Mouse (Mus musculus) mouse embryonic stem cell (cell line): ENCODE data around the gene Wfdc1.

Source experiments
- in situ Hi-C, 2 experiments: fragments of 300-500 bp; cut with MboI; formaldehyde crosslinking; loops; 1 replicate in 1 of 2; 3 replicates in 1 of 2; pipeline ENCODE4 v1.14.3; 2019 to 2020; ENCODE audit warnings: low sequenced_read_pairs in 2 of 2, low pct_unique_long_range_greater_than_20kb in 1 of 2, mixed read lengths in 1 of 2; ENCODE audit not compliant: unreplicated experiment in 1 of 2

The Wfdc1 gene

GRCm38 (mm10) chr8:119635958-119636357 lies 30.2 kb upstream of the Wfdc1 start:
- in situ Hi-C loops: no loop called here

- in situ Hi-C loops: no loop called here
Observed at GRCm38 (mm10) chr8:119636766-119637165, 29.4 kb upstream of the Wfdc1 start.

DNA sequence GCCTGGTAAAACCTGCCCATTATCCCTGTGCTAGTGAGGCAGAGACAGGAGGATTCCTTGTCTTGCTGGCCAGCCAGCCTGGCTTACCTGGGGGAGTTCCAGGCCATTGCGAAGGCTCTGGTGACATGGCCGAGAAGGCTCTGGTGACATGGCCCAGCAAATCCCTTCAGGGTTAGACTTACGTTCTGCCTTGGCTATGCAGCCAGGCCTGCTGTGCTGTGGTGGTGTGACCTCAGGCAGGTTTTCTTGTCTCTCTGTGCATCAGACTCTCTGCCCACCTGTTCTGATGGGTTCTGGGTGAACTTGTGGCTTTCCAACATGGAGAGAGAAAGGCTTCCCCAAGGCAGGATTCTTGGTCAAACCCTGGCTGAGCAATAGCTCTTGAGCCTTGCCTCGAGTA lies 28.8 kb upstream of the Wfdc1 start:
- in situ Hi-C loops: no loop called here

GRCm38 (mm10) chr8:119638261-119638660 lies 27.9 kb upstream of the Wfdc1 start:
- in situ Hi-C loops: no loop called here

DNA sequence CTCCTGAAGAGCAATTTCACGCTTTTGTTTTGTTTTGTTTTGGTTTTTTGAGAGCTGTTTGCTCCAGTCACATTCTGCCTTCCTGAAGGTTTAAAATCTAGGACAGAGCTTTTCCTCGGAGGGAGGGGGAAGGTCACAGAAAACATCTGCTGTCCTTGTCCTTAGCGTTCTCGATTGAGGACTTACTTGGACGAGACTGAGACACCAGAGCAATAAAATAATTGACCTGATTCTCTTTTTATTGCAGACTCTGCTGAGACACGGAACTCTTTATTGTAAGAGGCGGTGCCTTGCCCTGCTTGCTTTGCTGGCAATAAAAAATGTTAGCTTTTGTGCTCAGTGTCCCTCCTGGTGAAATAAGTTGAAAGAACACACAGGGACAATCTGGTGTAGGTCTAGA lies 26.4 kb upstream of the Wfdc1 start:
- in situ Hi-C loops: no loop called here

DNA sequence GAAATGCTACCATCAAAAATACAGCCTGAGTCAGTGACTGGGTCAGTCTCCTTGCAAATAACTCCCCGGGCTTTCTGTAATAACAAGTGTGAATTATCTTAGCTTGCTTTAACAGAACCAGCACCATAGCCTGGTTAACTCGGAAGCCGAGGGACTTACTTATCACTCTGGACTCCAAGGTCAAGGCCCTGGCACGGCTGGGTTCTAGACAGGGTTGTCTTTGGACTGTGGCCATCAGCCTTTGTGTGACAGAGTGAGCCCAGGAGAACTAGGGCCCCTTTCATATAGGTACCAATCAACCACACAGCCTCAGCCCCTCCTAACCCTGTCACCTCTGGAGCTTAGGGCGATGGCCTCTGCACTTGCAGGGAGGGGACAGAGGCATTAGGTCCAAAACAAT lies 25.1 kb upstream of the Wfdc1 start:
- in situ Hi-C loops: no loop called here

DNA sequence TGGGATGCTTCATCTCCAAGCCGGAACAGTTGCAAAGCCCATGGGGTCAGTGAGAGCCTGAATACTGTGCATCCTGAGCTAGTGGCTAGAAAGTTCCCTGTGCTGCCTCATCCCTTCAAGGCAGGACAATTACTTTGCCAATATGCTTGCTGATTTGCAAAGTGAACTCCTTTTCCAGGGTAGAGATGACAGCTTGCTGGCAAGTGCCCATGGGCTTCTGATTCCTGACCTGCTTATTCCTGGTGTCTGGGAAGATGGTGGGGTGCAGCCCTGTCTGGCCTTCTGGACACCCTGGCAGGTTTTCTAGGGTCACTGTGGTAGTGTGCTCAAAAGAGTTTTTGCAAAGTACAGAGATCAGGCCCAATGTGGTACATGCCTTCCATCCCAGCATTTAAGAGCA lies 23.2 kb upstream of the Wfdc1 start:
- in situ Hi-C loops: no loop called here

GRCm38 (mm10) chr8:119644429-119644960 lies 21.7 kb upstream of the Wfdc1 start:
- in situ Hi-C loops: no loop called here

DNA sequence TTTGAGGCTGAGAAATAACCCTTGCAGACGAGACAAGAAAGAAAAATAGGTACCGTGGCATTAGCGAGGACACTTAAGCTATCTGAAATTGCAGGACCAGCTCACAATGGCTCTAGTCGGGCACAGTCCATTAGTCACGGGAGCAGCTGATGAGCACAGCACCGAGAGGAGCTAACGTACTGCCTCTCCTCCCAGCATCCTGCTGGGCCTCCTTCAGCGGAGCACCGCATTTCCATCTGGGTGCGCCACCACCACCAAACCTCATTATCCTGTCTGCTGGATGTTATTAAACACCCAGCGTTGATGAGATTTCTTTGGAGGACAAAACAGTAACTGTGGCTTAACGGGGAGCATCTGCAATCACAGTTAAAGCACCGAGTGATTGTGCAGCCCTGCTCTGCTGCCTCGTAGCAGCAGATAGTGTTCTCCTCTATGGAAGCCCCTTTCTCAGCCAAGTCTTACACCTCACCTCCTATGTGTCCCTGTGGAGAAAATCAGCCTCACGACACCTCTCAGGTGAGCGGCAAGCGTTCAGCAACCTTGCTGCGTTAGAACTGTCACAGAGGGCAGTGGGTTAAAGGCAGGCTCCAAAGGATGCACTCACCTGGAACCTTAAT lies 21.1 kb upstream of the Wfdc1 start:
- in situ Hi-C loops: no loop called here

DNA sequence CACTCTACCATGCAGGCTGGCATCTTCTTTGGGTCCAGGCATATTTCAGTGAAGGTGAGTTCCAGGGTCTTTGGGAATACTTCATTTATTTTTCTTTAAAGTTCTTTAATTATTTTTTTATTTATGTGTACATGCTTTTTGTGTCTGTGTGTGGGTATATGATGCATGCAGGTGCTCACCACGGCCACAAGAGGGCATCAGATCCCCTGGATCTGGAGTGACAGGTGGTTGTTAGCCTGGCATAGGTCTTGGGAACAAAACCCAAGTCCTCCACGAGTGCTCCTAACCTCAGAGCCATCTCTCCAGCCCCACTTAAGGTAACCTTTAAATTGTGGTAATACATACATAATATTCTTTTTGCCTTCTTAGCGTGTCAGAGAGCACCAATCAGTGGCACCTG lies 20.0 kb upstream of the Wfdc1 start:
- in situ Hi-C loops: no loop called here

GRCm38 (mm10) chr8:119646846-119647245 lies 19.3 kb upstream of the Wfdc1 start:
- in situ Hi-C loops: no loop called here

DNA sequence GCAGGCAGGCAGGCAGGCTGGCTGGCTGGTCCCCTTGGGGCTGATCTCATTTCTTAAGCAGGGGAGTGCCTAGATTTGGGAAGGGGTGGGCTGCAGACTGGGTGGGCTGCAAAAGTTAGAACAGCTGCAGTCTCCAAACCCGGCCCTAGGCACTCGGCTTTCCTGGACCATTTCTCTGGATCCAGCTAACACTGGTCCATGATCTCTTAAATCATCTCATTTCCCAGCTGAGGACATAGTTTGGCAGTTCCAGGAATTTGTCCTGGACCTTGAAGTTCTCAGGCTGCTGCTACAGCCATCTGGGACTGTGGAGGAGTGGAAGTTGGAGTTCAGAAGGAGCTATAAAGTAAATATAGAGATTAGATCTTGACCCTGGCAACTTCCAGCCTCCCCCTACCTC lies 14.8 kb upstream of the Wfdc1 start:
- in situ Hi-C loops: no loop called here

GRCm38 (mm10) chr8:119656709-119657464 lies 9.3 kb upstream of the Wfdc1 start:
- in situ Hi-C loops: no loop called here

DNA sequence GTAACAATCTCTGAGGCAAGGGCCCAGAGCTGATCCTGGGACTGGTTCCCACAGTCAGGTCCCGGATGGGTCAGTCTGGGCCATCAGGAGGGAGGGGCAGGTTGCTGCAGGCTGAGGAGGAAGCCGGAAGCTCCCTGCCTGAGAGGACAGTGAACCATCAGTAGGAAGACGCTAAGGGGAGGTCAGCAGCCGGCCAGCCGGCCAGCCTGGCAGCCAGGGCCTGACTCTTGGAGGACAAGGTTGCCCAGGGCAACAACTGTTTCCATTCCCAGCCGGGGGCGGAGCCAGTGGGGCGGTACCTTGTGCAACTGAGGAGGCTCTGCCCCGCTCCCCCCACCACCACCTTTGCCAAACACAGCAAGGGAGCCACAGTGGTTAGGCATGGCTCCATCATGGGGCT lies 5.1 kb upstream of the Wfdc1 start:
- in situ Hi-C loops: no loop called here

GRCm38 (mm10) chr8:119661892-119662291 lies 4.3 kb upstream of the Wfdc1 start:
- in situ Hi-C loops: no loop called here

DNA sequence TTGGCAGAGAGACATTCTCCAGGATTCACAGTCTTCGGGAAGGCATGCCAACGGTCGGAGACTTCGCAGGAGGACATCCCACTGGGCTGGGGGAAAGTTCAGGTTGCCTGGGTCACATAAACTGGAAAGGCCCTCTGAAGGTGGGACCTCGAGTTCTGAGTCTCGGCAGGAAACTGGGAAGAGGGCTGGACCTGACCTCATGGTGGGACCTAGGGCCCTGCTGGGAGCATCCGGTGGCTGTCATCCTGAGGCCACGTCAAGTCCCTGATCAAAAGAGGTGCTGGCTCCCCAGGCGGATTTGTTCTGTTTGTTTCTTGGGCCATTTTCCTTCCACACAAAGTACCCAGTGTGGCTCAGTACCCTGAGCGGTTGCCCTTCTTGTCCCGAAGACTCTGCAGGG lies 2.7 kb upstream of the Wfdc1 start:
- in situ Hi-C loops: no loop called here

GRCm38 (mm10) chr8:119665270-119665669 lies 895 bp upstream of the Wfdc1 start:
- in situ Hi-C loops: no loop called here

GRCm38 (mm10) chr8:119668447-119668846 lies 2.3 kb downstream of the Wfdc1 start:
- in situ Hi-C loops: no loop called here

- in situ Hi-C loops: no loop called here
Observed at GRCm38 (mm10) chr8:119669284-119669683, 3.1 kb downstream of the Wfdc1 start.

- in situ Hi-C loops: no loop called here
Observed at GRCm38 (mm10) chr8:119670419-119671091, 4.4 kb downstream of the Wfdc1 start.
